Mouse (Mus musculus): Measurements from ENCODE around the gene Gucd1.

DNA sequence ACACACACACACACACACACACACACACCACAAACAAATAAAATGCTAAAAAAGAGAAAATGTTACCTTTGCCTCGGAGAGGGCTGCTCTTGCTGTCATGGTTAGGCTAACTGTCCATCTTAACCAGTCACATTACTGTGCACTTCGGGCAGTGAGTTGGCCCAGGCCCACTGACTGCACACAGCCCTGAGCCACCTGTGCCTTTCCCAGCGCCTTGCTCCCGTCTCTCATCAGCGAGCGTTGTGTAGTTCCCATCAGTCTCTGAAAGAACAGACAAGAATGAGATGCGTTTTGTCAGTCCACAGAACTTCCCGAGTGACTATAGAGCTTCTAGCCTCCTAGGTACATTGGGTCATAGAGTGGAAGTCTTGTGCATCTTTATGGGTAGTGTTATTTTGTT, 16.4 kb upstream of the Gucd1 start:
- TF ChIP-seq CTCF (IDR thresholded peaks at IDR 0.05; ENCODE audit: extremely low read depth, insufficient read depth, insufficient read length, insufficient replicate concordance) (no peak), POLR2A (IDR thresholded peaks at IDR 0.05; ENCODE audit: low read depth, low read length) (no peak)
